8 mouse cellular contexts compared by ENCODE assay signal in the genomic region with DNA sequence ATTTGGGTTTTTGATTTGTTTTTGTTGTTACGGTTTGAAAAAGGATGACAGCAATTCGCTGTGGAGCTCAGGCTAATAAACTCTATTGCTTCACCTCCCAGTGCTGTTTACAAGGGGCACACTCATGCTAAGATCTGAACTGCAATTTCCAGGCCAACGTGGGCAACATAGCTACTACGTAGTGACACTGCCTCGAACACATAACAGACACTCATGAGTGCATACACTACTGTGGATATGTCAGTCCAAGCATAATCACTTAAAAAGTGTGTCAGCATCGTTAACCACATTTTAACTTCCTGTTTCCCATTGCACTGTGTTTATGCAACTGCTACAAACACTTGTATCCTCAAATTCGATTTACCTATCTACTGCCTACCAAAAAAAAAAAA. TPM values are rescaled to one million over a fixed set of nuclear protein-coding genes. Genes with fewer than 3 reads are reported as not detected.
DNase-seq lines count a peak whose midpoint lies in the region; ATAC-seq and TF ChIP-seq lines count a peak whose summit lies in the region.

No protein-coding gene starts in this region.

- ATAC-seq in heart, embryonic 15.5 days (replicated peaks; ENCODE audit: insufficient number of reproducible peaks, insufficient read depth, low FRiP score, low read depth), result peak; percentile 8; the same call in 1 of the 2 replicates
- peak; percentile 65 for ATAC-seq in megakaryocyte progenitor cell, adult 5-6 weeks (replicated peaks; ENCODE audit: poor library complexity)

- H3K36me3 ChIP-seq in heart, embryonic 15.5 days, result peaks cover 7% of the 10 kb centered on the region
- peaks cover 16 to 58% of the 10 kb centered on the region in 2 experiments for H3K36me3 ChIP-seq in MEL (ENCODE audit: control insufficient read depth in 1 of 2, insufficient read depth in 2 of 2, low read length in 2 of 2)
- peaks cover 27% of the 10 kb centered on the region for H3K36me3 ChIP-seq in hindbrain, embryonic 10.5 days

- peaks cover 12% of the 10 kb centered on the region for H3K4me1 ChIP-seq in heart, embryonic 15.5 days (replicated peaks)
- H3K4me1 ChIP-seq in MEL (ENCODE audit: control insufficient read depth in 1 of 2, insufficient read depth in 2 of 2, low read length in 2 of 2), result peaks cover 22 to 46% of the 10 kb centered on the region in 2 experiments
- peaks cover 11% of the 10 kb centered on the region for H3K4me1 ChIP-seq in hindbrain, embryonic 10.5 days (replicated peaks)

- TF ChIP-seq POLR2A in MEL (IDR thresholded peaks at IDR 0.05; ENCODE audit: control insufficient read depth in 1 of 2, insufficient read depth in 1 of 2, low read depth in 1 of 2, low read length in 2 of 2, poor library complexity in 1 of 2), result no peak

- H3K9ac ChIP-seq in heart, embryonic 15.5 days, result no peak overlapping the region
- peak overlapping the region; percentile 69 for H3K9ac ChIP-seq in MEL (ENCODE audit: control insufficient read depth, low read depth, low read length, poor library complexity, severe bottlenecking)

- H3K4me3 ChIP-seq in heart, embryonic 15.5 days, result peak overlapping the region; percentile 91
- H3K4me3 ChIP-seq in MEL (ENCODE audit: control insufficient read depth in 1 of 2, insufficient read depth in 1 of 2, low read depth in 2 of 2, low read length in 2 of 2), result peak overlapping the region; percentile 53 to 60
- H3K4me3 ChIP-seq in hindbrain, embryonic 10.5 days, result peak overlapping the region; percentile 92

- TF ChIP-seq RAD21 in MEL (IDR thresholded peaks at IDR 0.05; ENCODE audit: low read depth, low read length), result no peak

- H3K4me2 ChIP-seq in heart, embryonic 15.5 days, result peak overlapping the region; percentile 60

- H3K27ac ChIP-seq in heart, embryonic 15.5 days, result peak overlapping the region; percentile 64
- peak overlapping the region; percentile 88 for H3K27ac ChIP-seq in MEL (ENCODE audit: control insufficient read depth, low read depth, low read length)
- peak overlapping the region; percentile 92 for H3K27ac ChIP-seq in hindbrain, embryonic 10.5 days

- WGBS in heart, embryonic 15.5 days, result 19% methylated on average over 7 of the region's 7 CpGs
- WGBS in hindbrain, embryonic 10.5 days, result 30% methylated on average over 7 of the region's 7 CpGs

- peaks cover 42% of the 10 kb centered on the region for H3K79me2 ChIP-seq in MEL (ENCODE audit: control insufficient read depth, insufficient read depth, low read length, poor library complexity)

- no peak; a peak in 1 of 6 replicates for TF ChIP-seq CTCF in MEL (IDR thresholded peaks at IDR 0.05 in 2 of 3, conservative IDR thresholded peaks at IDR 0.05 in 1 of 3; ENCODE audit: control insufficient read depth in 1 of 3, insufficient read depth in 1 of 3, low read depth in 2 of 3, low read length in 3 of 3, poor library complexity in 1 of 3, severe bottlenecking in 1 of 3)

- no peaks in the 10 kb centered on the region for H3K9me3 ChIP-seq in heart, embryonic 15.5 days (replicated peaks)
- H3K9me3 ChIP-seq in MEL (replicated peaks; ENCODE audit: insufficient read depth, low read length), result no peaks in the 10 kb centered on the region
- H3K9me3 ChIP-seq in hindbrain, embryonic 10.5 days, result no peaks in the 10 kb centered on the region

- H3K27me3 ChIP-seq in heart, embryonic 15.5 days, result no peaks in the 10 kb centered on the region
- no peaks in the 10 kb centered on the region for H3K27me3 ChIP-seq in MEL (ENCODE audit: control insufficient read depth in 1 of 2, insufficient read depth in 2 of 2, low read length in 2 of 2)
- no peaks in the 10 kb centered on the region for H3K27me3 ChIP-seq in hindbrain, embryonic 10.5 days (ENCODE audit: insufficient read depth, poor library complexity, severe bottlenecking)

- DNase-seq in heart, adult 8-10 months (ENCODE audit: low spot score), result no peak
- DNase-seq in MEL (ENCODE audit: low read depth, low spot score), result peak; percentile 96
- DNase-seq in hindbrain, embryonic 10.5 days (ENCODE audit: low spot score), result no peak
- no peak for DNase-seq in adrenal gland, postnatal 14 days
- no peak for DNase-seq in ovary, adult 18-20 months (ENCODE audit: low spot score)
- DNase-seq in thymus, postnatal 4 days, result no peak

- TF ChIP-seq EP300 in MEL (IDR thresholded peaks at IDR 0.05; ENCODE audit: low read depth in 1 of 2, low read length in 2 of 2), result no peak

TF ChIP-seq in MEL, 35 proteins besides CTCF, POLR2A, EP300 and RAD21:
- peak; percentile 46; the same call in 1 of the 2 replicates for TF ChIP-seq TAL1 (IDR thresholded peaks at IDR 0.05; ENCODE audit: low read length)
- no peak for TF ChIP-seq GATA1 (IDR thresholded peaks at IDR 0.05; ENCODE audit: low read depth, low read length)
- peak; percentile 92; the same call in 1 of the 2 replicates for TF ChIP-seq POLR2AphosphoS5 (IDR thresholded peaks at IDR 0.05; ENCODE audit: borderline replicate concordance, low read depth, low read length)
- TF ChIP-seq SMC3 (IDR thresholded peaks at IDR 0.05; ENCODE audit: low read depth, low read length), result no peak

RNA-seq across cellular contexts. Expression of gene Psmd4, which starts 0.4 kb away (rescaled TPM):
- 168 and 198 TPM in 2 replicates for polyA plus RNA-seq in heart, embryonic 15.5 days (2015; fragmentation: Nextera tagmentation; extraction: Ambion mirVana)
- total RNA-seq in heart, adult 8-10 months (2022), result 100 to 1,000 TPM; 124 to 149 (median 127) TPM
- total RNA-seq in MEL (2012; rRNA removed), result 631 and 709 TPM in 2 replicates
- polyA plus RNA-seq in MEL (2012; ENCODE audit: insufficient read depth in 1 of 2, insufficient read length in 2 of 2, low read depth in 1 of 2, low replicate concordance in 2 of 2, missing spikeins in 1 of 2), result 100 to 1,000 TPM in 1 of 2 experiments, not detected in 1; 816 TPM
- polyA plus RNA-seq in hindbrain, embryonic 10.5 days (2016; fragmentation: Nextera tagmentation; extraction: Ambion mirVana), result 330 and 353 TPM in 2 replicates
- 91.5 and 116 TPM in 2 replicates for total RNA-seq in megakaryocyte progenitor cell, adult 5-6 weeks (2015)
- 233 and 245 TPM in 2 replicates for total RNA-seq in megakaryocyte progenitor cell, adult 5-6 weeks (2017)
- total RNA-seq in adrenal gland, postnatal 14 days (2021), result 218 and 243 TPM in 2 replicates

RNA-seq across cellular contexts. Expression of gene Zfp687, which starts 27.6 kb away (rescaled TPM):
- polyA plus RNA-seq in heart, embryonic 15.5 days (2015; fragmentation: Nextera tagmentation; extraction: Ambion mirVana), result 12.3 and 18.3 TPM in 2 replicates
- 10 to 100 TPM in 3 of 4 experiments, 1 to 10 TPM in 1; 10.0 to 16.2 (median 12.6) TPM for total RNA-seq in heart, adult 8-10 months (2022)
- 14.5 and 16.2 TPM in 2 replicates for total RNA-seq in MEL (2012; rRNA removed)
- 10 to 100 TPM in 1 of 2 experiments, not detected in 1; 36.6 TPM for polyA plus RNA-seq in MEL (2012; ENCODE audit: insufficient read depth in 1 of 2, insufficient read length in 2 of 2, low read depth in 1 of 2, low replicate concordance in 2 of 2, missing spikeins in 1 of 2)
- 40.0 and 46.5 TPM in 2 replicates for polyA plus RNA-seq in hindbrain, embryonic 10.5 days (2016; fragmentation: Nextera tagmentation; extraction: Ambion mirVana)
- 15.8 and 21.5 TPM in 2 replicates for total RNA-seq in megakaryocyte progenitor cell, adult 5-6 weeks (2015)
- 19.6 and 21.3 TPM in 2 replicates for total RNA-seq in megakaryocyte progenitor cell, adult 5-6 weeks (2017)
- 30.9 and 33.2 TPM in 2 replicates for total RNA-seq in adrenal gland, postnatal 14 days (2021)
